Mouse (Mus musculus) embryonic facial prominence, embryonic 14.5 days (tissue): ENCODE measurements around the gene Smyd3. TPM values are rescaled to one million over a fixed set of nuclear protein-coding genes. Genes with fewer than 3 reads are reported as not detected.

ENCODE experiments used
- ATAC-seq: fragments of 200-750 bp; cut with Nextera tagmentation; 2 replicates; pipeline ENCODE4 v1.8.0; 2017; ENCODE audit warnings: low read depth, moderate number of reproducible peaks, moderate TSS enrichment
- DNase-seq: peaks from one replicate; pipeline ENCODE4 v3.0.0-alpha.2; 2015; ENCODE audit warnings: low spot score
- H3K27ac ChIP-seq: fragments of 300-500 bp; sonication (generic); replicated peaks from 2 replicates; pipeline ENCODE4 v1.5.1; 2014; ENCODE audit warnings: low read depth, mild to moderate bottlenecking, low read length, moderate library complexity
- H3K27me3 ChIP-seq: fragments of 300-500 bp; sonication (generic); replicated peaks from 2 replicates; pipeline ENCODE4 v1.6.1; 2014; ENCODE audit warnings: low read length; ENCODE audit not compliant: control insufficient read depth, insufficient read depth
- H3K36me3 ChIP-seq: fragments of 300-500 bp; sonication (generic); 2 replicates; pipeline ENCODE4 v1.6.1; 2014; ENCODE audit warnings: low read length, mixed read lengths; ENCODE audit not compliant: control insufficient read depth, insufficient read depth
- H3K4me1 ChIP-seq: fragments of 300-500 bp; sonication (generic); 2 replicates; pipeline ENCODE4 v1.6.1; 2014; ENCODE audit warnings: antibody characterized with exemption, low read length; ENCODE audit not compliant: control insufficient read depth, insufficient read depth
- H3K4me2 ChIP-seq: fragments of 300-500 bp; sonication (generic); 2 replicates; pipeline ENCODE4 v1.6.1; 2014; ENCODE audit warnings: low read depth, mild to moderate bottlenecking, low read length, moderate library complexity, mixed read lengths
- H3K4me3 ChIP-seq: fragments of 300-500 bp; sonication (generic); 2 replicates; pipeline ENCODE4 v1.5.1; 2014; ENCODE audit warnings: low read depth, mild to moderate bottlenecking, low read length
- H3K9ac ChIP-seq: fragments of 300-500 bp; sonication (generic); 2 replicates; pipeline ENCODE4 v1.6.1; 2014; ENCODE audit warnings: low read depth, mild to moderate bottlenecking, low read length, moderate library complexity, mixed read lengths
- H3K9me3 ChIP-seq: fragments of 300-500 bp; sonication (generic); 2 replicates; pipeline ENCODE4 v1.6.1; 2016; ENCODE audit warnings: low read length; ENCODE audit not compliant: control insufficient read depth
- WGBS: fragments of 180-500 bp; shearing (Covaris S2); extraction: QIAGEN DNeasy Blood & Tissue Kit; methylation state at CpG from one replicate; pipeline ENCODE4 v1.1.7; 2014; 5-methylcytosine and 5-hydroxymethylcytosine counted together
- polyA plus RNA-seq: library from polyadenylated mRNA; unstranded; fragments of >200 nt; fragmentation: Nextera tagmentation; extraction: Ambion mirVana; gene quantifications from 2 replicates; pipeline ENCODE4 v1.2.1, GENCODE M21; 2014

The Smyd3 gene
- polyA plus RNA-seq, 1 experiment from 2014 or later = 16.7 TPM

GRCm38 (mm10) chr1:179129995-179130394, 387.8 kb downstream of the Smyd3 start:
- DNase-seq (no peak), ATAC-seq (no peak)
- H3K27me3 ChIP-seq = no peaks in the 10 kb centered on the region
- H3K36me3 ChIP-seq = 0 out of 2 replicates have a peak, but pooled peaks cover 4% of the 10 kb centered on the region
- H3K4me2 ChIP-seq = no peak overlapping the region
- no peak overlapping the region for H3K4me3 ChIP-seq
- 91% methylated on average over 5 of the region's 5 CpGs for WGBS
- no peak overlapping the region for H3K27ac ChIP-seq
- H3K9me3 ChIP-seq = peaks cover 7% of the 10 kb centered on the region
- no peak overlapping the region for H3K9ac ChIP-seq
- H3K4me1 ChIP-seq = peaks cover 10% of the 10 kb centered on the region; the same call in 1 of the 2 replicates

- Histone ChIP-seq H3K4me1 (peaks cover 15% of the 10 kb centered on the region; the same call in 1 of the 2 replicates), H3K36me3 (no peaks in the 10 kb centered on the region), H3K9me3 (no peaks in the 10 kb centered on the region), H3K27me3 (no peaks in the 10 kb centered on the region), H3K4me2 (no peak overlapping the region), H3K4me3 (no peak overlapping the region), H3K9ac (no peak overlapping the region), H3K27ac (0 out of 2 replicates have a peak overlapping the region, but pooled peaks have one; percentile 28)
- ATAC-seq (no peak), DNase-seq (no peak)
- WGBS = 52% methylated on average over 3 of the region's 3 CpGs
These were observed 391.6 kb downstream of the Smyd3 start for GRCm38 (mm10) chr1:179126287-179126686.

GRCm38 (mm10) chr1:179122476-179123229, 395.2 kb downstream of the Smyd3 start:
- Histone ChIP-seq H3K9me3 (no peaks in the 10 kb centered on the region), H3K4me1 (peaks cover 19% of the 10 kb centered on the region), H3K4me2 (no peak overlapping the region), H3K9ac (no peak overlapping the region), H3K27ac (peak overlapping the region; percentile 29; the same call in 1 of the 2 replicates), H3K27me3 (no peaks in the 10 kb centered on the region), H3K4me3 (no peak overlapping the region), H3K36me3 (no peaks in the 10 kb centered on the region)
- ATAC-seq (peak; percentile 75), DNase-seq (peak; percentile 87)
- WGBS = 39% methylated on average over 11 of the region's 11 CpGs

GRCm38 (mm10) chr1:179120217-179120966, 397.4 kb downstream of the Smyd3 start:
- no peak overlapping the region for H3K9ac ChIP-seq
- H3K4me2 ChIP-seq = no peak overlapping the region
- WGBS = 84% methylated on average over 9 of the region's 9 CpGs
- no peaks in the 10 kb centered on the region for H3K9me3 ChIP-seq
- H3K4me1 ChIP-seq = peaks cover 9% of the 10 kb centered on the region
- H3K27ac ChIP-seq = no peak overlapping the region
- H3K27me3 ChIP-seq = no peaks in the 10 kb centered on the region
- no peak overlapping the region for H3K4me3 ChIP-seq
- no peak for ATAC-seq
- no peaks in the 10 kb centered on the region for H3K36me3 ChIP-seq
- no peak for DNase-seq

- 76% methylated on average over 7 of the region's 7 CpGs for WGBS
These were observed 399.2 kb downstream of the Smyd3 start for GRCm38 (mm10) chr1:179118673-179119072.

GRCm38 (mm10) chr1:179116729-179117663, 400.8 kb downstream of the Smyd3 start:
- Histone ChIP-seq H3K4me1 (peaks cover 4% of the 10 kb centered on the region), H3K27ac (no peak overlapping the region)
- WGBS = 68% methylated on average over 10 of the region's 10 CpGs

More at GRCm38 (mm10) chr1:179118673-179119072, 399.2 kb downstream of the Smyd3 start:
- no peak for ATAC-seq
- no peak for DNase-seq
- Histone ChIP-seq H3K27me3 (no peaks in the 10 kb centered on the region), H3K4me2 (no peak overlapping the region), H3K9me3 (no peaks in the 10 kb centered on the region), H3K4me1 (peaks cover 9% of the 10 kb centered on the region), H3K36me3 (no peaks in the 10 kb centered on the region), H3K27ac (no peak overlapping the region), H3K4me3 (no peak overlapping the region), H3K9ac (no peak overlapping the region)

GRCm38 (mm10) chr1:179114833-179115495, 402.9 kb downstream of the Smyd3 start:
- ATAC-seq (no peak), DNase-seq (no peak)
- H3K27ac ChIP-seq = no peak overlapping the region
- peaks cover 4% of the 10 kb centered on the region for H3K4me1 ChIP-seq
- no peak overlapping the region for H3K4me3 ChIP-seq
- no peak overlapping the region for H3K4me2 ChIP-seq
- 77% methylated on average over 7 of the region's 7 CpGs for WGBS
- no peaks in the 10 kb centered on the region for H3K36me3 ChIP-seq
- no peak overlapping the region for H3K9ac ChIP-seq
- no peaks in the 10 kb centered on the region for H3K9me3 ChIP-seq
- no peaks in the 10 kb centered on the region for H3K27me3 ChIP-seq

More at GRCm38 (mm10) chr1:179116729-179117663, 400.8 kb downstream of the Smyd3 start:
- no peak overlapping the region for H3K9ac ChIP-seq
- no peaks in the 10 kb centered on the region for H3K9me3 ChIP-seq
- H3K27me3 ChIP-seq = no peaks in the 10 kb centered on the region
- no peak overlapping the region for H3K4me2 ChIP-seq
- H3K36me3 ChIP-seq = no peaks in the 10 kb centered on the region
- DNase-seq (no peak), ATAC-seq (no peak)
- no peak overlapping the region for H3K4me3 ChIP-seq

- Histone ChIP-seq H3K9ac (no peak overlapping the region), H3K4me3 (no peak overlapping the region), H3K4me1 (peaks cover 4% of the 10 kb centered on the region), H3K9me3 (no peaks in the 10 kb centered on the region), H3K36me3 (no peaks in the 10 kb centered on the region), H3K4me2 (no peak overlapping the region), H3K27ac (no peak overlapping the region), H3K27me3 (no peaks in the 10 kb centered on the region)
- no peak for DNase-seq
- no peak for ATAC-seq
- 91% methylated on average over 3 of the region's 3 CpGs for WGBS
These were observed 403.5 kb downstream of the Smyd3 start for GRCm38 (mm10) chr1:179114385-179114784.
